Mouse (Mus musculus) E14TG2a.4 (cell line): Measurements from ENCODE around the gene Oit1.

Source experiments
- CTCF ChIP-seq: conservative IDR thresholded peaks from 2 replicates; pipeline ENCODE4 v1.5.1; 2014; ENCODE audit warnings: low read length
- NANOG ChIP-seq: IDR thresholded peaks from 2 replicates; pipeline ENCODE4 v1.6.1; 2014; ENCODE audit warnings: borderline replicate concordance, low read length, mixed read lengths
- POU5F1 ChIP-seq: IDR thresholded peaks from 2 replicates; pipeline ENCODE4 v1.6.1; 2014; ENCODE audit warnings: low read length, borderline replicate concordance

- no peak for TF ChIP-seq CTCF
- no peak for TF ChIP-seq NANOG
- TF ChIP-seq POU5F1: no peak
Measured at GRCm38 (mm10) chr14:8325746-8326145, 52.8 kb downstream of the Oit1 start.
